Mouse (Mus musculus): Measurements from ENCODE around the gene Bmf.

DNA sequence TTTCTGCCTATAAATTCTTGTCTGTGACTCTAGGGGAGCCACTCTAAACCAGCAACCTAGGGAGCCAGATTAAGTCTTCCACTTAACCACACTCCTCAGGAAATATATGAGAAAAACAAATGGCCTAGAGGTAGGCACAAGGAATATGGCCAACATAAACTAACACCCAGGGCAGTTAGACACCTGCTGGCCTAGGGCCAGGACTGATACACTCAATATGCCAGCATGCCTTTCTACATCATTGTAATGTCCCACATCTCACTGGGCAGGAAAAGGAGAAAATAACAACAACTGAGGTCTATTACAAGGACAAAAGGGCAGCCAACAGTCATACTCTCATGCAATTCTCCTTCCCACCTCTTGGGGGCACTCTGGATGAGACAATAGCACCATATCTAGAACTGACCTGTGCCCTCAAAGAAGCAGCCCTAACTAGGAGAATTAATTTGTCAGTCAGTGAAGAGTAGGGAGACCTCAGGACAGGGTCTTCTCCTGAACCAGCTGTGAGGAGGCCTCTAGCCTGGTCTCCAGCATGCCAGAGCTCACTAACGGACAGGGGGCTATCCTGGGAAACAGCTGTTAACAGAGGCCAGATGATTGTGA lies 6.4 kb downstream of the Bmf start:
- TF ChIP-seq POLR2A (IDR thresholded peaks at IDR 0.05; ENCODE audit: insufficient read depth, low read depth, low read length) (no peak), CTCF (IDR thresholded peaks at IDR 0.05; ENCODE audit: insufficient read depth, low read depth, low read length) (no peak)
